Mouse (Mus musculus) kidney, postnatal 0 days (tissue): ENCODE data around the gene Cln6. TPM values are rescaled to one million over a fixed set of nuclear protein-coding genes. Genes with fewer than 3 reads are reported as not detected.
A peak's percentile ranks its signal among the peaks of the same experiment; 100 is the strongest.

Experiments used
- ATAC-seq: fragments of 200-750 bp; cut with Nextera tagmentation; replicated peaks from 2 replicates; pipeline ENCODE4 v1.8.0; 2017; ENCODE audit warnings: low read depth, moderate number of reproducible peaks, moderate TSS enrichment, moderate library complexity; ENCODE audit not compliant: low FRiP score
- DNase-seq: peaks from one replicate; pipeline ENCODE4 v3.0.0-alpha.2; 2016; ENCODE audit warnings: low spot score
- H3K27ac ChIP-seq: fragments of 300-500 bp; sonication (generic); 2 replicates; pipeline ENCODE4 v1.5.1; 2014; ENCODE audit warnings: mild to moderate bottlenecking
- H3K27me3 ChIP-seq: fragments of 300-500 bp; sonication (generic); 2 replicates; pipeline ENCODE4 v1.6.1; 2014; ENCODE audit warnings: low read length, mixed read lengths; ENCODE audit not compliant: insufficient read depth
- H3K36me3 ChIP-seq: fragments of 300-500 bp; sonication (generic); 2 replicates; pipeline ENCODE4 v1.6.1; 2014; ENCODE audit warnings: low read length, mixed read lengths; ENCODE audit not compliant: insufficient read depth
- H3K4me1 ChIP-seq: fragments of 300-500 bp; sonication (generic); replicated peaks from 2 replicates; pipeline ENCODE4 v1.6.1; 2014; ENCODE audit warnings: antibody characterized with exemption, low read length, mixed read lengths; ENCODE audit not compliant: insufficient read depth
- H3K4me2 ChIP-seq: fragments of 300-500 bp; sonication (generic); 2 replicates; pipeline ENCODE4 v1.6.1; 2014; ENCODE audit warnings: mild to moderate bottlenecking, low read length, moderate library complexity, mixed read lengths
- H3K4me3 ChIP-seq: fragments of 300-500 bp; sonication (generic); replicated peaks from 2 replicates; pipeline ENCODE4 v1.5.1; 2014; ENCODE audit warnings: low read depth, low read length
- H3K9ac ChIP-seq: fragments of 300-500 bp; sonication (generic); 2 replicates; pipeline ENCODE4 v1.6.1; 2014; ENCODE audit warnings: low read depth, low read length
- H3K9me3 ChIP-seq: fragments of 300-500 bp; sonication (generic); replicated peaks from 2 replicates; pipeline ENCODE4 v1.6.1; 2016; ENCODE audit warnings: low read length, inconsistent platforms, mixed read lengths
- CTCF ChIP-seq: IDR thresholded peaks from 2 replicates; pipeline ENCODE4 v1.5.1; 2016; ENCODE audit warnings: antibody characterized with exemption, low read depth, mild to moderate bottlenecking, moderate library complexity
- WGBS: fragments of 180-500 bp; shearing (Covaris S2); extraction: QIAGEN DNeasy Blood & Tissue Kit; methylation state at CpG from one replicate; pipeline ENCODE4 v1.1.7; 2014; 5-methylcytosine and 5-hydroxymethylcytosine counted together
- polyA plus RNA-seq: library from polyadenylated mRNA; unstranded; fragments of >200 nt; fragmentation: Nextera tagmentation; extraction: Ambion mirVana; gene quantifications from 2 replicates; pipeline ENCODE4 v1.2.1, GENCODE M21; 2015

Gene Cln6
- polyA plus RNA-seq, 1 experiment from 2014 or later = 26.8 TPM

DNA sequence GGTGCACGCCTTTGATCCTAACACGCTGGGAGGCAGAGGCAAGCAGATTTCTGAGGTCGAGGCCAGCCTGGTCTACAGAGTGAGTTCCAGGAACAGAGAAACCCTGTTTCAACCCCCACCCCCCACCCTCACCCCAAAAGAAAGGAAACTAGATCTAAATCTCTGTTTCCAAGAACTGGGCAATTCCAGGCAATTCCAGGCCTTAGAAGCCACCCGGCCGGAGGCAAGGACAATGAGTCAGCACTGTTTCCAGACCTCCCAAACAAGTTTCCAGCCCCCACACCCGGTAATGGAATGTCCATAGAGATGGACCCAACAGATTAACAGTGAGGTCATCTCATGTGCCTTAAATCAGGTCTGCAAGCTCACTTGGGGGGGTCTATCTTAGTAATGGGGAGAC lies 8.7 kb upstream of the Cln6 start:
- TF ChIP-seq CTCF = no peak
- 69% methylated on average over 6 of the region's 6 CpGs for WGBS
- no peaks in the 10 kb centered on the region for H3K27me3 ChIP-seq
- H3K9me3 ChIP-seq = no peaks in the 10 kb centered on the region
- H3K4me1 ChIP-seq = peaks cover 3% of the 10 kb centered on the region; the same call in 1 of the 2 replicates
- H3K4me2 ChIP-seq = no peak overlapping the region
- no peak overlapping the region for H3K4me3 ChIP-seq
- no peak overlapping the region for H3K9ac ChIP-seq
- ATAC-seq (no peak), DNase-seq (no peak)
- no peak overlapping the region for H3K27ac ChIP-seq
- H3K36me3 ChIP-seq = no peaks in the 10 kb centered on the region

DNA sequence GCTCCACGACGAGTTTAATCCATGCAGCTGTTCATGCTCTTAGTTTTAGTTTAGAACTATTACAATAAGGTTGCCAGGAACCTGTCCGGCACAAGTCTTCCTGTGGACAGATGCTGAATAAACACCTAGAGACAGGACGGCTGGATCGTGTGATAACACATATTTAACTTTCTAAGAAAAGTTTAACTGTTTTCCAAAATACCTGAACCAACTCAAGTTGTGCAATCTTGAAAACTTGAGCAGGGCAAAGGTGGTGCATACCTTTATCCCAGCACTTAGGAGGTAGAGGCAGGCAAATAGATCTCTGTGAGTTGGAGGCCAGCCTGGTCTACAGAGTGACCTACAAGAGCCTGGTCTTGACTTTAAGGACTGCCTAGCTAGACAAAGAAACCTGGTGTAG lies 3.7 kb upstream of the Cln6 start:
- DNase-seq (no peak), ATAC-seq (no peak)
- WGBS = 71% methylated on average over 5 of the region's 5 CpGs
- no peak overlapping the region for H3K27ac ChIP-seq
- H3K36me3 ChIP-seq = no peaks in the 10 kb centered on the region
- no peaks in the 10 kb centered on the region for H3K27me3 ChIP-seq
- peaks cover 18% of the 10 kb centered on the region; the same call in 1 of the 2 replicates for H3K4me1 ChIP-seq
- TF ChIP-seq CTCF = no peak
- no peak overlapping the region for H3K4me2 ChIP-seq
- H3K9ac ChIP-seq = no peak overlapping the region
- H3K9me3 ChIP-seq = no peaks in the 10 kb centered on the region
- no peak overlapping the region for H3K4me3 ChIP-seq

DNA sequence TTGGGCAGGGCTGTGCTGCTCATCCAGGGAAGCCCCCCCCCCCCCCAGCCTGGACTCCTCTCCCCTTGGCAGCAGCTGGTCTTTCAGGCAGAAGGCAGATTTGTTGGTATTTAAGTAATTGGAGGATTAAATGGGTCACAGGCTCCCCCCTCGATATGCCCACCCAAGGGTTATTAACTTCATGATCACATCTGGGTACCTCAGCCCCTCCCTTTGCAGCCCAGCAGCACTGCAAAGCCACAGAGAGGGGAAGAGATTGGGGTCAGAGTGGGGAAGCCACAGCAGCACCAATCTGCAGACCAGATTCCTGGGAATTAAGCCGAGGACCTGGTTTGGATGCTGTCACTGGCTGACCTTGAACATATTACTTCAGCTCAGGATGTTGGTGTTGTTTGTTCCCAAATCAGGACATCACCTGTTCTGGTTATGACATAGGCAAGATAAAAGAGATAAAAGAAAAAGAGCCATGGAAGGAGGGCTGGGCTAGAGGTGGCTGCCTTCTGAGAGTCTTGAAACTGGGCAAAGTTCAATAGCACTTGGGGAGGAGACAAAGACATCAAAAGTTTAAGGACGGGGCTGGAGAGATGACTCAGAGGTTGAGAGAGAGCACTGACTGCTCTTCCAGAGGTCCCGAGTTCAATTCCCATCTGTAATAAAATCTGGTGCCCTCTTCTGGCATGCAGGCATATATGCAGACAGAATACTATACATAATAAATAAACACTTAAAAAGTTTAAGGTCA lies 2.7 kb upstream of the Cln6 start:
- Histone ChIP-seq H3K4me3 (no peak overlapping the region), H3K27me3 (no peaks in the 10 kb centered on the region), H3K9me3 (no peaks in the 10 kb centered on the region), H3K4me1 (peaks cover 18% of the 10 kb centered on the region; the same call in 1 of the 2 replicates), H3K36me3 (no peaks in the 10 kb centered on the region), H3K9ac (no peak overlapping the region), H3K4me2 (no peak overlapping the region), H3K27ac (no peak overlapping the region)
- ATAC-seq (no peak), DNase-seq (no peak)
- WGBS = 42% methylated on average over 4 of the region's 4 CpGs
- 0 out of 2 replicates have a peak, but pooled peaks have one; percentile 16 for TF ChIP-seq CTCF

- Histone ChIP-seq H3K27me3 (no peaks in the 10 kb centered on the region), H3K9me3 (no peaks in the 10 kb centered on the region), H3K4me1 (peaks cover 18% of the 10 kb centered on the region; the same call in 1 of the 2 replicates), H3K27ac (peak overlapping the region; percentile 76), H3K4me3 (no peak overlapping the region), H3K9ac (no peak overlapping the region), H3K4me2 (peak overlapping the region; percentile 77), H3K36me3 (no peaks in the 10 kb centered on the region)
- WGBS = 28% methylated on average over 3 of the region's 3 CpGs
- DNase-seq (peak; percentile 34), ATAC-seq (no peak)
- TF ChIP-seq CTCF = no peak
Measured at GRCm38 (mm10) chr9:62837611-62838010, 974 bp upstream of the Cln6 start.

DNA sequence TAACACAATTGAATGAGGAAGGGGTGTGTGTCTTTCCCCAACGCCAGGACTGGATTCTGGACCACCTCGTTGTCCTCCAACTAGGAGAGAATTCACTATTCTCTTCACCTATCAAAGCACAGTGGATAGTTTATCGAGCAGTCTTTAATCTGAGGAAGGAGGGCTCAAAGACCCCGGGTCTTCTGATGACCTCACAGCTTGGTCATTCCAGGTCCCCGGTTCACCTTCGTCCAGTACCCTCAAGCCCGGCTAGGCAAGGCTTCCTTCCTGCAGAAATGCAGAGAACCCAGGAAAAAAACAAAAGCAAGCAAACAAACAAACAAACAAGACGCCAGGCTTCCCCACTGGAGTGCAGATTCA lies 459 bp upstream of the Cln6 start:
- peak overlapping the region; percentile 77 for H3K4me2 ChIP-seq
- 10% methylated on average over 8 of the region's 8 CpGs for WGBS
- H3K27ac ChIP-seq = peak overlapping the region; percentile 76
- H3K9ac ChIP-seq = 0 out of 2 replicates have a peak overlapping the region, but pooled peaks have one; percentile 85
- H3K4me1 ChIP-seq = peaks cover 18% of the 10 kb centered on the region; the same call in 1 of the 2 replicates
- no peak for TF ChIP-seq CTCF
- H3K36me3 ChIP-seq = no peaks in the 10 kb centered on the region
- H3K9me3 ChIP-seq = no peaks in the 10 kb centered on the region
- DNase-seq (no peak), ATAC-seq (no peak)
- H3K27me3 ChIP-seq = no peaks in the 10 kb centered on the region
- H3K4me3 ChIP-seq = peak overlapping the region; percentile 64

DNA sequence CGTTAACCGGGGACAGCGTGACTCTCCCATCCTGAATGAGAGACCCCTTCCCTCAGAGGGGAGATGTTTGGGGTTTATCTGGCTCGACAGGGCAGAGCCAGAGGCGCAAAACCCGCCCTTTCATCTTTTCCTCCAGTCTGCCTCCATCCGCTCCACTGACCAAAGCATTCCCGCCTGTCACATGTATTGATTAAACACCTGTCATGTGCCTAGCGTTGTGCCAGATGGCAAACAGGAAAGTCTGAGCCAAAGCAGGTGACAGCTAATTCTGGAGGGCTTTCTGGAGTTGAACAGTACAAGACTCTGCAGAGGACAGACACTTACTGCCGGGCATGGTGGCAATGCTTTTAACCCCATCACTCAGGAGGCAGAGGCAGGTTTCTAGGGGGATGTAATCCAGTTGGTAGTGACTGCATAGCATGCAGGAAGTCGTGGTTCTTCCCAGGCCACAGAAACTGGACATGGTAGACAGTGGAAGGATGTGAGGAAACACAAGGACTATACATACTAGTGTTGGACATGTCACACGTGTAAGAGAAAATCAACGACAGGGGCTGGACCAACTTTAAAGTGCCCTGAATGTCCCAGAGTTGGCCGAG lies 686 bp downstream of the Cln6 start:
- no peaks in the 10 kb centered on the region for H3K27me3 ChIP-seq
- peak overlapping the region; percentile 77 for H3K4me2 ChIP-seq
- 7% methylated on average over 14 of the region's 14 CpGs for WGBS
- H3K27ac ChIP-seq = peak overlapping the region; percentile 90
- peak overlapping the region; percentile 64 for H3K4me3 ChIP-seq
- peak; percentile 58 for DNase-seq
- H3K36me3 ChIP-seq = no peaks in the 10 kb centered on the region
- peaks cover 18% of the 10 kb centered on the region; the same call in 1 of the 2 replicates for H3K4me1 ChIP-seq
- no peaks in the 10 kb centered on the region for H3K9me3 ChIP-seq
- peak overlapping the region; percentile 85 for H3K9ac ChIP-seq
- ATAC-seq = no peak
- TF ChIP-seq CTCF = no peak
